Mouse (Mus musculus) regulatory T cell (primary cell): Measurements from ENCODE around the gene Hcn1.

Source experiments
- in situ Hi-C: fragments of 300-600 bp; cut with MboI, MseI; formaldehyde crosslinking; loops from one replicate; pipeline ENCODE4 v1.15.1; 2025; ENCODE audit warnings: high pct_unique_total_duplicates

Hcn1 gene

DNA sequence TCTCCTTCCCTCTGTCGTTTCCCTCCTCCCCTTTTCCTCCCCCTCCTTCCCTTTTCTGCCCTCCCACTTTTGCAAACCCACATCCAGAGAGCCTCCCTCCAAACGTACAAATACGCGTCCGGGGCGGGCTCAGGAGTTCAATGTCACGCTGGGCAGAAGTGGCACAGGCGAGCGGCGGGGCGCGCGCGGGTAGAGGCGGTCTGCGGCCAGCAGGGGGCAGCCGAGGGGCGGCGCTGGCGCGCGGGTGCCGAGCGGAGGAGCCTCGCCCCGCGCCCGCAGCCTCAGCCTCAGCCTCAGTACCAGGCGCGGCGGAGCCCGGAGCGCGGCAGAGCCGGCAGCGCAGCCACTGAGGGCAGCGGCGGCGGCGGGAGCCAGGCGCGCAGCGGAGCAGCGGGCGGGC is at the start of gene Hcn1:
Gene Hcn1, plus strand, starts transcription at position 140 of the 400 bp plus-strand sequence.
- in situ Hi-C loops, result no loop called here

DNA sequence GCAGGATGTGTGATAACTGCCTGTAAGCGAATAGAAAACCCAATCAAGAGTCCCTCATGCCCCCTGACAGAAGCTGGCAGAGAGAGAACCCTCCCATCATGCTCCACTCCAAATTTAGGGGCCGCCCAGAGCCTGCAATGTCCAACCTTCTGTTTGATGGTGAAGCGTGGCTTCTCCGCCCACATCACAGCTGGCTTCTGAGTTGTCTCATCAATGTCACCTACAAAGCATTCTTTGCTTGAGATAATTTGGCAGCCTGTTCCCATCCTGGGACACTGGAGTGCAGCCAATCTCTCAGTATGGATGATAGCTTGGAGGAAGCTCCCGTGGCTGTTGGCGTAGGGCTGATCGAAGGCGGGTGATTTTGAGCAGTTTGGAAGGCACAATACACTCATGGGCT is 34.9 kb upstream of the Hcn1 start:
- in situ Hi-C loops, result no loop called here

DNA sequence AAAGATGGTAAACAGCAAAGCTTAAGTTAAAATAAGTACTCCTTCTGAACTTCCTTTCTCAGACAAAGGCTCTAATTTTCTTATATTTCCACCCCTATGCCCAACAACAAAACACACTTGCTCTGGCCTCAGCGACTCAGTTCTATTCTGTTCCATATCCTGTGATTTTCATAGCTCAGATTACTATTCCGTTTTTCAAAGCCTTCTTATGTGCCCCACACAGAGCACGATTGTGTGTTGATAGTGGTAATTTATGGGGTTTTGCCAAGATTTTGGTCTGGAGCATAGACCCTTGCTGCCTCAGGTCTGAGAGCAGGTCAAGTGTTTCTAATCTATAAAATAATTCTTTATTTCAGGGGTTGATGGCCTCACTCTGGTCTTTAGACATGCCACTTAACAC is 30.4 kb upstream of the Hcn1 start:
- in situ Hi-C loops, result no loop called here

DNA sequence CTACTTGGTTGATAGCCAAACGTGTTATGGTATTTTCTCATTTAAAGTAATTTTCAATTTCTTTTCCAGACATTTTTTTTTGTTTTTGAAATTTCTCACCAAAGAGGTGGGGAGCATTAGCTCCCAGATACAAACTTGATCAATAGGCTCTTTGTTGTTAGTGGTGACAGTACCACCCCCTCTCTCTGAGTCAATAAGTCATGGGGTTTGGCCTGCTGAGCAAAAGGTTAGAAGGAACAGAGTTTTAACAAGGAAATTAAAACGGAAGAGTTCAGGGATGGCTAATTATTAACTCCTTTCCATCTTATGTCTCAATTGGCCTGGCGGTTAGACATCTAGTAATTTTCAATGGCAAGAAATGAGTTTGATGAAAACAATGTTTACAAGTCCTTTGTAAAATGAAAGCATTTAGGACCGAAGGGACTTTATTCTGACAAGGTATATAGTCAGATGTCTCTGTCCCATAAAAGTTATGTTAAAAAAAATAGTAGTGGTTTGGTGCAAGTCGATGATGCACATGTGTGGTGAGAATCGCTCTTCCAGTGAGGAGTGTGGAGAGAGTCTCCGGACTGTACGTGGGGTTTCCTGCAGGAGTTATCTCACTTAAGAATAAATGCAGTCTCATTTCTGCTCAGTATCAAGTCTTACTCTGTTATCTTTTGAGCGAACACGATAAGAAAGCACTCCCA is 7.5 kb upstream of the Hcn1 start:
- in situ Hi-C loops, result no loop called here

DNA sequence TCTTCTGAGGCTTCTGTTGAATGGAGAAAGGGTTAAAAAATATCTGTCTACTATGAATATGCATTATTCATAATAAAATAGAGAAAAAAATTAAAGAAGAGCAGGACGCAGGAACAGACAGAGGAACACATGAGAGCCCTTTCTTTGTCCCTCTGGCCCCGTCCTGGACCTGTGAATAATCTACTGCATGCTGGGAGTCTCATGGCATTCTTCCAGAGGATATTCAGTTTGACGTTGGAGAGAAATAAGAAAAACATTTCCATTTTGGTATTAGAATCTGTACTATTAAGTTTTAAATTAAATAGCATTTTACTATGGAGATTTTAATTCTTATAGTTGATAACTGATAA is 7.0 kb upstream of the Hcn1 start:
- in situ Hi-C loops, result no loop called here

DNA sequence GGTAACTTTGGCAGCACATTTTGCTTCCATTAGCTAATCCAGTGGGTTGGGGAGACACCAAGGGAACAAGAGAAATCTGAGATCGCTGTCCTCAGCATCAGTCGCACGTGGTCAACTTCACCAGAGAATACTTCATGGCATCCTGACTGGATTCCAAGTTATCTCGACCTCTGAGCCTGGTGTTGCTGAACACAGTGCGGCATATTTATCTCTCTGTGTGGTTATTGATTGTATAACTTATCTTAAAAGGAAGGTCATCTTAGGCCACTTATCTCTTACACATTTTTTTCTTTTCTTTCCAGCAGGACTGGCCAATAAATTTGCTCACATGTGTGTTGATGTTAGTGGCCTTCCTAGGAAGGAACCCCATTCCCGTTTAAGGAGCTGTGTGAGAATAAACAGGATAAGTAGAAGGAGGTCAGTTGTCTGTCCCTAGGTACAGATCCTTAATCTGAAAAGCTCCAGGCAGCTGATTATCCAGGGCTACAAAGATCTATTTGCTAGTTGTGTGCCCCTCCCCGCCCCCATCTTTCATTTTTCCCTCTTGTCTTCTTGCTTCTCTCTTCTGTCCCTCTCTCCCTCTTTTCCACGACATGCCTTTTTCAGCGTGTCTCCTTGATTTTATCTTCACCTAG is 672 bp upstream of the Hcn1 start:
- in situ Hi-C loops, result no loop called here

DNA sequence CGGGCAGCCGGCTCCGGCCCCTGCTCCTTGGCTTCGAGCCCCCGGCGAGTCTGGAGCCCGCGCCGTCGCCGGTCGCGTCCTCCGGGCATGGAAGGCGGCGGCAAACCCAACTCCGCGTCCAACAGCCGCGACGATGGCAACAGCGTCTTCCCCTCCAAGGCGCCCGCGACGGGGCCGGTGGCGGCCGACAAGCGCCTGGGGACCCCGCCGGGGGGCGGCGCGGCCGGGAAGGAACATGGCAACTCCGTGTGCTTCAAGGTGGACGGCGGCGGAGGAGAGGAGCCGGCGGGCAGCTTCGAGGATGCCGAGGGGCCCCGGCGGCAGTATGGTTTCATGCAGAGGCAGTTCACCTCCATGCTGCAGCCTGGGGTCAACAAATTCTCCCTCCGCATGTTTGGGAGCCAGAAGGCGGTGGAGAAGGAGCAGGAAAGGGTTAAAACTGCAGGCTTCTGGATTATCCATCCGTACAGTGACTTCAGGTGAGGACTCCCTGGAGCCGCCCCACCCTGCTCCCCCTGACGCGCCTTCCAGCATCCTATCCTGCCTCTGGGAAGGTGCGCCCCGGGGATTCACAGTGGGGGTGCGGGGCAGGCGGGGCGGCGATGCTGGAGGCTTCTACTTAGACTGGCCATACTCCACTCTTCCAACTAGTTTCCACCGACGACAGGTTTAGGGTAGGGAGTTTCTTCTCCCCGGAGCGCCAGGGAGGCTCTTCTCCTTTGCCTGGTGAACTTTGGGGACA is 668 bp downstream of the Hcn1 start:
- in situ Hi-C loops, result no loop called here

DNA sequence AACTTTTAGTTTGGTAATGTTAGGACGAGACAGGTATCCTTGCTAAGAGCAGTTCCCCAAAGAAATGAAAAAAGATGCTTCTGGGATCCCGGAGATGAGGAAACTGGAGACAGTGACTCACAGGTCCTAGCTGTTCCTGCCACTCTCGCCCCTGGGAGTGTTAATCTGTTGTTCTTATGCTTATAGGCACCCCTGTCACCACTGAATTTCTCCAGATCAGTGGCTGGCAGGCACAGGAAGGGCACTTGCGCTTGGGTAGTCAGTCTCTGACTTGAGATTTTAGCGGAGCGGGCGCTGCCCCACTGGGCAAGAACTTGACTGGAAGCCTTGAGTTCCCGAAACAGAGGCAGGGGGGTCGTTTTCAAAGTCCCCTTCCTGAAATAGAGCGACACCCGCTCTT is 1.3 kb downstream of the Hcn1 start:
- in situ Hi-C loops, result no loop called here

DNA sequence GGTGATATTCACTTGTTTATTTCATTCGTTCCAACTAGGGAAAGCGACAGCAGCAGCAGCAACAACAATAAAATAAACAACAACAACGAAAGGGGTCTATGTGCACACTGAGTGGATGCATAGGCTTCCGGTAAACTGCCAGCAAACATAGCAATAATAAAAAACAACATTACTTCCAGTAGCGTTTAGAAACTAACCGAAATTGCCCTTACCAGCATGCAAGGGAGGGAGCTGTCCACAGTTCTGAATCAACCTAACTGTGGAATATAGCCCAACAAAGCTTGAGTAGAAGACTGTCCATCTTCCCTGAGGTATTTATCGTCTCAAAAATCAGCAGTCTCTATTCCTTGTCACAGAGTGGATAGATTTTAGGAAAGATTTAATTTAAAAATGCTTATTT is 2.0 kb downstream of the Hcn1 start:
- in situ Hi-C loops, result no loop called here

DNA sequence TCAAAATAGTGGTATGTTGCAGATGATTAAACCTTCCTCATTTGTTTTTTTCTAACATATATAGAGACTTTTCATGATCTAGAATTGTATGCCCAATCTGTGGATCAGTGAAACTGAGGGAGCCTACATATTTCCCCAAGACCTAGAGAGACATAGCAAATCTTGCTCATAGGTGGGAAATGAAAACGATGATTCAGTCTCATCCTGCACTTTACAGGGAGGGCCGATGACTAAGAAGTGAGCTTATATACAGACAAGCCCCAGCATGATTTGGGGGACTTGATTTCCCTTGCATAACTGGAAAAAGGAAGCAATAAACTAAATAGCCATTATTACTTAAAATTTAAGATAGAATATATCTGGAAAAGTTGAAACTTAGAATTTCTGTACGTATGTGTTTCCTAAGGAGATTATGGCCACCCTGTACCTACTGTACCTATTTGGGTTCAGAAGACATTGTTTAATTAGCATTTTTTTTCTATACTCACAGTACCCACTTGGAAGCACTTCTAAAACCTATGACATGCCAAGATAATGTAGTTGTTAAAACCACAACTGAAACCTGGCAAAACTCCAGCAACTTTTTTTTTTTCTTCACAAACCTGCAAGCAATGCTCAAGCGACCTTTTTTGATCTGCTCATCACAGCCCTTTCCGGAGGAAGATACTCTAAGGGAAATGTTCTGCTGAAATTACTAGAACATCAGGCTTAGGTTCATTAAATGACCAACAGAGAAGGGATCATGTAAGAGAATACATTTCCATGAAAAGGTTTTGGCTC is 3.0 kb downstream of the Hcn1 start:
- in situ Hi-C loops, result no loop called here

DNA sequence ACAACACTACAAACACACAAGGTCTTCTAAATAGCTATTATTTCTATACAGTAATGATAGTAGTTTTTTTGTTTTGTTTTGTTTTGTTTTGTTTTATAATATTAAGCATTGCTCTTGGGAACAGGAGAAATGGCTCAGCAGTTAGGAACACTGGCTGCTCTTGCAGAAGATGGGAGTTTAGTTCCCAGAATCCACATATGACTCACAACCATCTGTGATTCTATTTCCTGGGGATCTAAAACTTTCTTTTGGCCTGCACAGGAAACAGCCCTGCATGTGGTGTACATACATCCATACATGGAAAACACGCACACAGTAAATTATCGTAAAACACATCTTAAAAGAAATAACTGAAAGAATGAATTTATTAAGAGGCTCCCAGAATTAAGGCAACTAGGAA is 9.8 kb downstream of the Hcn1 start:
- in situ Hi-C loops, result no loop called here

DNA sequence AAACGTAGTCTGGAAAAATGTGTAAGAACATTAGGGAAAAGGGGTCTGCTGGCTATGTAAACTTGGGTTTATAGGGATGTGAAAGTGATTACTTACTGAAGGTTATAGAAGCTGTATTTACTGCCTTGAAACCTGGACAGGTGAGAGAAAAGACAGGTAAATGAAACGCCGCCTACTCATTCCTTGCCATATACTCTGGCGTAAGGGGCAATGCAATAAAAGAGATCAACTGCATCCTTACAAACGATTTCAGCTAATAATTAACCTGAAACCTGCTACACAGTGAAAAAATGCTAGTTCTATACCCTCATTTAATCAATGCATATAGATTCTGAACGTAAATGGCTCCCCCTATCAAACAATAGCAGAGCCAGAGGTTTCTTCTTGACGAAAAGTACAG is 17.4 kb downstream of the Hcn1 start:
- in situ Hi-C loops, result no loop called here

DNA sequence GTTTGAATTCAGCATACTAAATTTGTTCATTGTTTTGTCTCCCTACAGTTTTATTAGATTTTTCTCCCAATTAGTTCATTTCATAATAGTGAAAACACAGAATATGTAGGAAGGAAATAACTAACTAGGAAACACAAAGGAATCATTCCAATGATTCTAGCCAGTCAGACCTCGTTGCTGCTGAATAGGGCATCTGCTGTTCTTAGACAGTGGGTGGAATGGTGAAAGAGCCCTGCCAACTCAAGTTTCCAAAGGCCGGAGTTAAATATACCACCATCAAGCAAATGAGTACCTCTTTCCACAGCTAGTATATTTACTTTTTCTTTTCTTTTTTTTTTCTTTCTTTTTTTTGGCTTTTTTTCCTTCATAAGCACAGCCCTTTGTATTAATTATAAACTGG is 55.4 kb downstream of the Hcn1 start:
- in situ Hi-C loops, result no loop called here

DNA sequence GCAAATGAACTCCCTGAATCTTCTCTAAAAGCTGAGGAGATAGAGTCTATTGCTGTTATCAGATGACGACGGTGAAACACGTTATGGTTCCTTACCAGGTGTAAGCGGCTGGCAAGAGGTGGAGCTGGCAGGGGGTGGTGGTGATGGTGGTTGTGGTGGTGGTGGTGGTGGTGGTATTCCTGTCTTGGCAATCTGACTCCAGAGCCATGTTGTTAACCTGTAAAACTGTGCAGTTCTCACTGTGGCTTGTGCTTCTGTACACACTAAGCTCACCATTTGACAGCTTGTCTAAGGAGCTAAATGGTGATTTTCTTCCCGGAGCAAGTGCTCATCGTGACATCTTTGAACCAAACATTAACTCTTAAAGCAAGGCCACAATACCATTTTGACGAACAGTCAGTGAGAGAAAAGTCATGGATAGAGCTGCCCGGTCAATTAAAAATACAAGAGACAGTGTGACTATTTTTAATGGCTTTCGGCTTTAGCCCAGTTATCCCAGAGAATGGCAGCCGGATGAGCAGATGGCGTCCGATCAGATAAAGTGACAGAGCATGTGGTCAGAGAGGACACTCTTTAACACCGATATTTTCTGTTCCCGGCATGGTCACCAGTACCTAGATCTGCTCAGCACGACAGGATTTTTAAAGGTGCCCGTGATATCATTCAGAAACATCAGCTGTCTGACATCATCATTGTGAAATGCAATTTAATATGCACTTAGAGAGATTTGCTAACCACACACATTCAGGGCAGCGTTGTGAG is 56.5 kb downstream of the Hcn1 start:
- in situ Hi-C loops, result no loop called here

DNA sequence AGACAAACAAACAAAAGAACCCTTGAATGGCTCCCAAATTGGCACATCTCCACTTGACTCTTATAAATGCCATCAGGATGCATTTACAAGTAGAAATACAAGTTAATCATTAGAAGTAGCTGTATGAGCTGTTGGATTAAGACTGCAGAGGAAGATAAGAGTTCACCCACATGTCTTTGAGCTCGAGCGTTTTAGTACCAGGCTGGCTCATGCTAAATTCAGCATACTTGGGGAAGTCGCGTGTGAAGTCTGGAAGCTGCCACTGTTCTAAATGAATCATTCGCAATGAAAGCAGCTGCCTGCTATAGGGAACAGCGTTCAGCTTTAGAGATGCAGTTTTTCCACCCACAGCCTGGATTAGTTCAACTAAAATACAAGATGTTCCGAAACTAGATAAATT is 57.4 kb downstream of the Hcn1 start:
- in situ Hi-C loops, result no loop called here

DNA sequence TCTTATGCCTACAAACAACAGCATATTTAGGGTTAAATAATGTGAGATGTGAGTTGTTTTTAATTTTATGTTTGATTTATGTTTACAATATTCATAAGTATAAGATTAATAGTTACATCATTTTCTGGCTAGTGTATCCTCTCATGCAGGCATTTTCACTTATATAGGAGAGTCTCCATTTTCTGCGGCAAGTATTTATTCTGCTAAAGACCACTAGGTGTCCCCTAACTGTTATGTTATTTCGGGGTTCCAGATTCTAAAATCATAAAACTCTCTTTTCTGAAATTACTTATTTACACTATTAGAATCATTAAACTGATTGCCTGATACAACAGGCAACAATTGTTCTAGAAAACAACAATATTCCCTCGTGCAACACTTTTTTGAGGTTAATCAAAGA is 60.5 kb downstream of the Hcn1 start:
- in situ Hi-C loops, result no loop called here

DNA sequence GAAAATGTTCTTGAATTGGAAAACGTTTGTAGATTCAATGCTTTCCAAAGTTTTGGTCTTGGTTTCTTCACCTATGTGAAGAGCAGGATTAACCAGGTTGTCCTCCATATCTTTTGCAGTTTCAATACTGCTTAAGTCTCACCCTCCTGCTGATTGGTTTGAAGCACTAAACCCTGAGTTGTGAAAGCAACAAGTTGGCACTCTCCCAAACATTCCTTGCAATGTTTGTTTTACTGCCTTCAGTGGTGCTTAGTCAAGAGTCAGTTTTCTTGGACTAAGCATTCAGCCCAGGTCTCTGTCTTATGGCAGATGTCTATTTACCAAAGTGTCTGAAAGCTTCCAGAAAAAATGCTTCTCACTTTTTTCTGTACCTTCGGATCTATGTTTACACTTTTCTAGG is 67.2 kb downstream of the Hcn1 start:
- in situ Hi-C loops, result no loop called here

DNA sequence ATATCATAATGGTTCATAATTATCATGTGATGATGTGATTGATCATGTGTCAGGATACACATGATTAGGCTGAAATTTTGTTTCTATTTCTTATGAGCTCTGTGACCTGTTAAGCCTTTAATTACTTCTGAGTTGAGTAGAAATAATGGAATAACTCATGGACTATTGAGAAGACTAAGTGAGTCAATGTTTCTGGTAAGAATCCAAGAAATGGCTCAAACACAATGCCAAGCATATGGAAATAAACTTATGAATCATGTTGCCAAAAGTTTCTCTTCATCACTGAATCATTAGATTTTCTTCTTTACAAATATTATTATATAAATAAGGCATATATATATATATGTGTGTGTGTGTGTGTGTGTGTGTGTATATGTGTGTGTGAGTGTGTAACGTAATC is 69.7 kb downstream of the Hcn1 start:
- in situ Hi-C loops, result no loop called here

DNA sequence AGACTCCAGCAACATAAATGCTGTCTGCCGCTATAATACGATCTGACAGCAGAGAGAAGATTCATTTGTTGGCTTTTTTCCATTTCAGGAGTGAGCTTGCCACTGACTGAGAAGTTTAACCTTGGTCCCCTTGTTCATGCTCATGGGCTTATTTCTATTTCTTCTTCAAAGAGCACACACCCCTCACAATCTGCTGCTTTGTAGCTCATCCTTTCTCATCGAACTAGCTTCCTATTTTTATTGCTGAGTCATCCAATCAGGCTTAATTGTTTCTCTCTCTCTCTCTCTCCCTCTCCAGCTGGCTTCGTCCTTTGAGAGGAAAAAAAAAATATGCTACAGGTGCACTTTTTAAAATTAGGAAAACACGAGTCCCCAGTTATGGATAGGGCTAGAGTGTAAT is 74.3 kb downstream of the Hcn1 start:
- in situ Hi-C loops, result no loop called here

DNA sequence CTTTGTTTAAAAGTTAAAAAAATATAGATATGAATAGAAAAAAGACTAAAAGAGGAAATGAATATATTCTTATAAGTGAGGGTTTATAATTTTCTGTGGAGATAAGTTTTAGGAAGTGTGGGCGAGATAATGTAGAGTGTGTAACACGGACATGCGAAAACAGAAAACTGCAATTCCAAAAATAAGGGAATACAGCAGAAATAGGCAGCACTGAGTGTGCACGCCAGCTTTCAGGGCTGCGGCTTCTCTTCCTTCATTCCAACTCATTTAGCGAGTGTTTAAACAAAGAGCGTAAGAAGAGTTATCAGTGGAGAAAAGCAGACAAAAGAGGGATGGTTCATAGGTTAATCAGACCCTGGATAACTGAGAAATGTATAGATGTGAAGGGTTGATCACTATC is 85.5 kb downstream of the Hcn1 start:
- in situ Hi-C loops, result no loop called here

DNA sequence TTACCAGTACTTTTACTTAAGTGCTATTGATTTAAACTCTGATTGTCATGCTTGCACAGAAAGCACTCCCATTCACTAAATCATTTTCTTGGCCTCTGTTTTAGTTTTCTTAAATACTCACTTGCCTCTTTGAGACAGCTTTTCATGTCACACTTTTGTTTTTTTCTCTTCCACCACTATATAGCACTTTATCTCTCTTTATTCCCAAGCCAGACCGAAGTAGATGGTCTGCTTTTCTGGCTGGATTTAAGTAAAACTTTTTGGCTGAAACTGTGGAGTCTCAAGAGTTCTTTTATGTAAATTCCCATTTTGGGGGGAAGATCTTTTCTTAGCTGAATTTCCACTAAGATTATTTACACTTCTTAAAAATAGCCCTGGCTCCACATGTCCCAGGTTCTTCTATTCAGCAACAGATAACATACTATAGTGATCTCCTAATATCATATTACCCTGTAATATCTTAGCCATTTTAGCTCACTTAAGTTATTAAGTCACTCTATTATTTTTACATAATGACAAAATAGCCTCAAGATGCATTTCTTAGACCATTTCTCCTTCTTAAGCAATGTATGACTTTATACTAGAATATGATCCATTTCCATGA is 92.7 kb downstream of the Hcn1 start:
- in situ Hi-C loops, result no loop called here
